Mouse (Mus musculus) E14TG2a.4 (cell line): Measurements from ENCODE around the gene Ppfibp1.

Experiments used
- CTCF ChIP-seq: conservative IDR thresholded peaks from 2 replicates; pipeline ENCODE4 v1.5.1; 2014; ENCODE audit warnings: low read length
- NANOG ChIP-seq: IDR thresholded peaks from 2 replicates; pipeline ENCODE4 v1.6.1; 2014; ENCODE audit warnings: borderline replicate concordance, low read length, mixed read lengths
- POU5F1 ChIP-seq: IDR thresholded peaks from 2 replicates; pipeline ENCODE4 v1.6.1; 2014; ENCODE audit warnings: low read length, borderline replicate concordance

- TF ChIP-seq CTCF: no peak
- TF ChIP-seq POU5F1: no peak
- TF ChIP-seq NANOG: no peak
These were observed 129.6 kb downstream of the Ppfibp1 start for GRCm38 (mm10) chr6:147017906-147018305.
